Mouse (Mus musculus): Measurements from ENCODE around the gene Gm6509. TPM values are rescaled to one million over a fixed set of nuclear protein-coding genes. Genes with fewer than 3 reads are reported as not detected.

Gene Gm6509
- not detected for polyA plus RNA-seq (2017; shearing (Covaris generic))

DNA sequence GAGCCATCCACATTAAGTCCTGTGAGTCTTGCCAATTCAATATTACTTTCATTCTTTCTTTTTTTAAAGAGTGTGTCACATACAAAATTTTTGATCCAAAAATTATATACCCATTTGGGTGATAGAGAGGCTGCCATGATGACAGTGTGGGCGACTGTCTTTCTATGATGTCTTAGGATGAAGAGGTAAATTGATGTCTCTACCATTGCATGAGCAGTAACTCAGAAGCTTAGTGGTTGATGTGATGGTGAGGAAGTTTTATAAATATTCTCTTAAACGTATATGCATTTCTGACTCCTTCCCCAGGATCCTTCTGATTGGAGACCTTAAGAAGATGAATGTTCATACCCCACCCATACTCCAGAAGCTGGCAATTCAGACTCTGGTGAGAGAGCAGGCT, at the start of gene Gm6509:
Gene Gm6509, plus strand, starts transcription at position 301 of the 400 bp plus-strand sequence.

DNA sequence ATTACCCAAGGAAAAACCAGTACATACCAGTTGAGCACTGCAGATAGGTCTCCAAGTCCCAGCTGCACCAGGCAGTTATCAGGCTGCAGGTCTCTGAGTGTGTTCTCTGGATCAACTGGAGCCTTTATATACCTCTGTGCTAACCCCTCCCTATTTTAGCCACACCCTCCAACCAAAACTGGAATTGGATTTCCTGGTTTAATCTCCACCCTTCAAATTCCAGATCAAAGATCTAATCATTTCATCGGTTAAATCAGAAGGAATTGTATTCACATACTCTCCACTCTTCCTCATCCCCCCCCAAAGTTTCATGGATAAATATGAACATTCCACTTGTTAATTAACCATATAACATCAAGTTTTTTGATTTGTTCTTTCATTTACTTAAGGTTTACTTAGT, 7.5 kb upstream of the Gm6509 start, which contains the start of gene Gm3147:
Gene Gm3147, minus strand, starts transcription at position 101 of the 400 bp plus-strand sequence.

DNA sequence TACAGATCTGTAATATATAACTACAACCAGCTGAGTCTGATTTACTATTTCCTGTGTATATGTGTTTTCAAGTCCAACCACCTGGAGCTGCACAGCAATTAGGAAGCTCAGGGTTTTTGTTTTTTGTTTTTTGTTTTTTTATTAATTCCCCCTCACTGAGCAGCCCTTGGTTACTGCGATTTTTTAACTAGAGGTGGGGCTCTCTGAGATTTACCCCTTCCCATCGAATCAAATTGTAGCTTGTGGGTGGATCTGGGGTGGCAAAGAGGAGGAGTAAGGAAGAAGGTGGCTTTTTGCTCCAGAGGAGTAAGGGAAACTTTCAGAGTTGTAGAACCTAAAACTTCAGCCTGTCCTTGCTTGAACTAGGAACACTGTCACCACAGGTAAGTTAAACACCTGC, 24.3 kb downstream of the Gm6509 start, which contains the start of gene Gm6205:
Gene Gm6205, plus strand, starts transcription at position 301 of the 400 bp plus-strand sequence.

Other genes starting within 250 kb of the Gm6509 start
- gene Gm7682, start 178.2 kb upstream of the Gm6509 start, polyA plus RNA-seq (2017; shearing (Covaris generic)): not detected
- not detected for gene Gm3139, start 97.7 kb upstream of the Gm6509 start, polyA plus RNA-seq (2017; shearing (Covaris generic))
- gene Gm3147, start 7.6 kb upstream of the Gm6509 start, polyA plus RNA-seq (2017; shearing (Covaris generic)): not detected
- not detected for gene Gm6205, start 24.4 kb downstream of the Gm6509 start, polyA plus RNA-seq (2017; shearing (Covaris generic))
- gene Gm3183, start 241.5 kb downstream of the Gm6509 start, polyA plus RNA-seq (2017; shearing (Covaris generic)): not detected